Mouse (Mus musculus): ENCODE measurements at regions not wholly inside any gene's neighbourhood (a gene's known extent, or its start where the extent isn't known, plus 50 kb on each side); places are given as distances from the start of the nearest gene placed in this dataset.

DNA sequence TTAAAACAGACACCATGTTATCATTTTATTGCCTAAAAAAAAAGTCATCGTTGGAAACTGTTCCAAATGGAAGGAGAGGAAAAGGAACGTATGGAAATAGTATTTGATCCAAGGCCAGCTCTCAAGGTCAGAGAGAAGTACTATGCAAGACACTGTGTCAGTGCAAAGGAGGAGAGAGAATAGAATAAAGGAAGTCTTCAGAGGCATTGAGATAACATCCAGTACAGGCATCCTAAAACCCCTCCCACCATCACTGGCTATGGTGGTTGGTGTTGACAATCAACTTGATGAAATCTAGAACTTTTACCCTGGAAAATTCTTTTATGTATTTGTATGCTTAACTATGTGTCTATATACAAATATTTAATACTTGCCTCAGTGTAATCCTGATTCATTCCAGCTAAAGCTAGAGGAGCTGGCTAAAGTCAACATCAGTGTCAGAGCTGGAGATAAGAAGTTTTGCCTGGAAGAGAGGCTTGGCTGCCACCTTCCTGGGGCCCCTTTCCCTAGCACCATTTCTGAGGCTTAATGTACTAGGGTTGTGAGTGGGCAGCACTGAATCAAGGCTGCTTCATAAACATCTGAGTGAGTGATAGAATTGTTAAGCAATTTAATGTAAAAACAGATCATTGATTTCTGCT lies 104.1 kb upstream of the Tmtc1 start:
- no peak for TF ChIP-seq CTCF (IDR thresholded peaks at IDR 0.05; ENCODE audit: extremely low read depth, insufficient read depth, low read length)
- TF ChIP-seq POLR2A (IDR thresholded peaks at IDR 0.05; ENCODE audit: extremely low read depth, insufficient read depth, low read length), result no peak

Measured in cortical plate, adult 2 months (tissue).